Mouse (Mus musculus) heart, adult 11 months (tissue): ENCODE data around the gene Foxk2.
"Not testable (repeated sequence)": the region's sequence is repeated elsewhere in the genome, so short reads cannot be mapped to it uniquely, and the experiment has no call there.

ENCODE experiments used
- DNase-seq: peaks from one replicate; pipeline ENCODE4 v3.0.0; 2022

The Foxk2 gene

GRCm38 (mm10) chr11:121282911-121283310, 23.1 kb downstream of the Foxk2 start:
- no peak for DNase-seq

DNA sequence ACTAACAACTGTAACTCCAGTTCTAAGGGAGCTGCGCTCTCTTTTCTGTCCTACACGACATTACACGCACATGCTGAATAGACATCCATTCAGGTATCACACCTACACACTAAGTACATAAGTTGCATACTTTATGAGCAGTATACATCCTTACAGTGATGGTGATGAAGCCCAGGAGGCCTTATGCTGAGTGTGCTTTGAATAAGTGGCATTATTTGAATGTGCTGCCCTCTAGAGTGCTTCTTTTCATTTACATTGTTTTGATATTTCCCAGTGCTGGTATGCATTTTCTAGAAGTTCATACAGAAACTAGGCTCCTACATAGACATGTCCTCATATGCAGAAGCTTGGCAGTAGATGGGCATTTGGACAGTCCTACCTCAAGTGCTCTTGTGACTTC, 30.1 kb downstream of the Foxk2 start:
- no peak for DNase-seq

- DNase-seq: peak; percentile 64
These were observed 35.0 kb downstream of the Foxk2 start for GRCm38 (mm10) chr11:121294771-121295170.

DNA sequence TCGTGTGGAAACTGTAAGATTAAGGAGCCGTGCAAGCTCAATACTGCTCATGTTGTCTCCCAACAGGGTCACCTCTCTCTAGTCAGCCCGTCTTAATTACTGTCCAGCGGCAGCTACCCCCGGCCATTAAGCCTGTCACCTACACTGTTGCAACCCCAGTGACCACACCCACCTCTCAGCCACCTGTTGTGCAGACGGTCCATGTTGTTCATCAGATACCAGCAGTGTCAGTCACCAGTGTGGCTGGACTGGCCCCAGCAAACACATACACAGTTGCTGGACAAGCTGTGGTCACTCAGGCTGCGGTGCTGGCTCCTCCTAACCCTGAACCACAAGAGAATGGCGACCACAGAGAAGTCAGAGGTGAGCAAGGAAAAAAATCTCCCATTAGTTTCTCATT, 38.7 kb downstream of the Foxk2 start:
- DNase-seq: no peak

- DNase-seq: no peak
These were observed 40.5 kb downstream of the Foxk2 start for GRCm38 (mm10) chr11:121300265-121300664.

GRCm38 (mm10) chr11:121305371-121305770, 45.6 kb downstream of the Foxk2 start:
- no peak for DNase-seq

DNA sequence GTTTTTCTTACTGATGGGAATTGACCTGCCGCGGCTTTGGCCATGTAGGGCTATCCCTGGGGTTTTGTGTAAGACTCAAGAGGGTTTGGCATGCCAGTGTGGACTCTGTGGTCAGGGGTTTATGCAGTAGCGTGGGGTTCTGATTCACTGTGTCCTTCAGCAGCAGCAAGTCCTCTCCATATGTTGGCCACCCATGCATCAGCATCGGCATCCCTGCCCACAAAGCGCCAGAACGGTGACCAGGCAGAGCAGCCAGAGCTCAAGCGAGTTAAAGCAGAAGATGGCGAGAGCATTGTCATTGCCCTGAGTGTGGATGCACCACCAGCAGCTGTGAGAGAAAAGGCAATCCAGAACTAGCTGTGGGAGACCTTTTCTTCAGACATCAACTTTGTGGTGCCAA, 46.8 kb downstream of the Foxk2 start:
- peak; percentile 73 for DNase-seq

DNA sequence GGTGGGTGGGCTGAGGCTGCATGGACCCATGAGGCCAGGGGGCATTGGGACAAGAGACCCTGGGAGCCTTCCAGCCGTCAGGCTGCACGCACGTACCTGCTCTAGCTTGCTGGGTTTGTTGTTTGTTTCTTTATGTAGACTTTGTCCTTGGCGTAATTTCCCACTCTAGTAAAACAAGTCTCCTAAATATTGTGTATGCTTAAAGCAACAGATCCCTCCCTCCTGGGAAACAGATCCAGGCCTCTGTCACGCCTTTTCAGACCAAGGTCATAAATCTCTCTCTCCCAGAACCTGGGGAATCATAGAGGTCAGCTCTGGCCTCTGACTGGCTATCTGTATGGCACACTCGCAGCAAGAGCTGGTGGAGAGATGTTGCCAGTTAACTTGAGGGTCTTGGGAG, 47.9 kb downstream of the Foxk2 start:
- peak; percentile 72 for DNase-seq

GRCm38 (mm10) chr11:121326034-121326433, 66.2 kb downstream of the Foxk2 start:
- peak; percentile 14 for DNase-seq

- peak; percentile 64 for DNase-seq
These were observed 66.9 kb downstream of the Foxk2 start for GRCm38 (mm10) chr11:121326681-121327080.

DNA sequence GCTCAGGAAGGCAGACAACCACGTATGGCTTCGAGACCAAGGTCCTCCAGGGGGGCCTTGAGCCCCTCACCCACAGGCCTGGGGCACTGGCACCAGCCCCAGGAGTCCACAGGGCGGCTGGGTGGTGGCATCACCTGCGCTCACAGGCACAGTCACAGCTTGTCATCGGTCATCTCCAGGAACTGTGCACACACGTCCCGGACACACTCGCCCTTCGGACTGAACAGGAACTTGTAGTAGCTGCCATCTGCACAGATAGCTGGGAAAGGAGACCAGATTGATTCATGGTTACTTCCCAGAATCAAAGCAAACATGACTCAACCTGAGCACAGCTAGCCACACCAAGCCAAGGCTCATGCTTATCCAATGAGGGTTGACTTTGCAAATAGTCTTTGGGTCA, 68.4 kb downstream of the Foxk2 start:
- DNase-seq: peak; percentile 88

- peak; percentile 21 for DNase-seq
These were observed 68.8 kb downstream of the Foxk2 start for GRCm38 (mm10) chr11:121328619-121329018.

DNA sequence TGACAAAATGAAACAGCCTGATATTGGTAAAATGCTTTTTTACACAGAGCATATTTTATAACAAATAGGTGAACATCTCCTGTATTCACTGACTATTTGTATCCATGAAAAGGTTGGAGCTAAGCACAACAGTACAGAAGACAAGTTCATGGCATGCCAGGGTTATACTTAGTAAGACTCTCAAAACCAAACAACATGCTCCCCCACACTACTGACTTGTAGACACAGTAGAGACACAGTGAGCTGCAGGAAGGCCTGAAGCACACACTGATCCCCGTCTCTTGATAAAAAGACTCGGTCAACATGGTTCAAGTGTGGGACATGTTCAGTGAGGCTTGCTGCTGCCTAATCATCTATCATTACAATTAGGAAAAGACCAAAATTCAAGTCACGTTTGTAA, 71.9 kb downstream of the Foxk2 start:
- DNase-seq: peak; percentile 54

DNA sequence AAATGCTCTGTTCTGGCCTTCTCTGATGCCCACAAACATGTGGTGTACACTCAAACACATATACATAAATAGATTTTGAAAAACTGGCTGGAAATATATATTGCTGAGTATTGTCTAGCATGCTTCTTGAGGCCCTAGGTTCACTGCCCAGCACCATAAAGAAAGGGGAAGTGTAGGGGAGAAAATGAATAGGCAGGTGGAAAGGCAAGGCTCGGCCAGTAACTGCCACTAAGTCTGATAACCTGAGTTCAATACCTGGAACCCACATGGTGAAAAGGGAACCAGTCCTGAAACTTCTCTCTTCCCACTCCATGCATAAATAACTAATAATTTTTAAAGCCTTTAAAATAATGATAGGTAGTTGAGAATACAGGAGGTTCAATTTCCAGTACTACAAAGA, 79.9 kb downstream of the Foxk2 start:
- DNase-seq: peak; percentile 9

GRCm38 (mm10) chr11:121340287-121340686, 80.5 kb downstream of the Foxk2 start:
- DNase-seq: peak; percentile 27

DNA sequence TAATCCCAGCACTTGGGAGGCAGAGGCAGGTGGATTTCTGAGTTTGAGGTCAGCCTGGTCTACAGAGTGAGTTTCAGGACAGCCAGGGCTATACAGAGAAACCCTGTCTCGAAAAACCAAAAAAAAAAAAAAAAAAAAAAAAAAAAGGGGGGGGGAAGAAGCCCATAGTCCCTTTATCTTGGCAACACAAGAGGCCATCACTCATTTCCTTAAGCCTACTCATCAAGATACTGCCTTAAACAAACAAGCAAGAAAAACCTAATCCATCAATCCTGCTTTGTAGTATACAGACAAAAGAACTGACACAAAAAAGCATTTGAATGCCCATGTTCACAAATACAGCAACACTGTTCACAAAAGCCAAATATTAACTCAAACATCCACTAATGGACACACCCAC, 82.6 kb downstream of the Foxk2 start:
- not testable (repeated sequence) for DNase-seq

- peak; percentile 94 for DNase-seq
These were observed 87.2 kb downstream of the Foxk2 start for GRCm38 (mm10) chr11:121347036-121347435.

DNA sequence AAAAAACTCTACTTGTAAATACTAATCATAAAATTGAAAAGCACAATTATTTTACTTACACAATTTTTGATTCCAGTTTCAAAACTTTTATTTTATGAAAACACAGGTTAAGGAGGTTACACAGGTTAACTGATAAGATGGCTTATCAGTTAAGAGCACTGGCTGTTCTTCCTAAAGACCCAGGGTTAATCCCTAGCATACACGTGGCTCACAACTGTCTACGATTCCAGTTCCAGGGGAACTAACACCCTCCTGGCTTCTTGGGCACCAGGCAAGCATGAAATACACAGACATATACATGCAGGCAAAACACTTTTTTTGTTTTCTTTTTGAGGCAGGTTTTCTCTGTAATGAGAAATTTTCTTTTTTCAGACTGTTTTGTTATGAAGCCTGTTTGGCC, 88.4 kb downstream of the Foxk2 start:
- no peak for DNase-seq

DNA sequence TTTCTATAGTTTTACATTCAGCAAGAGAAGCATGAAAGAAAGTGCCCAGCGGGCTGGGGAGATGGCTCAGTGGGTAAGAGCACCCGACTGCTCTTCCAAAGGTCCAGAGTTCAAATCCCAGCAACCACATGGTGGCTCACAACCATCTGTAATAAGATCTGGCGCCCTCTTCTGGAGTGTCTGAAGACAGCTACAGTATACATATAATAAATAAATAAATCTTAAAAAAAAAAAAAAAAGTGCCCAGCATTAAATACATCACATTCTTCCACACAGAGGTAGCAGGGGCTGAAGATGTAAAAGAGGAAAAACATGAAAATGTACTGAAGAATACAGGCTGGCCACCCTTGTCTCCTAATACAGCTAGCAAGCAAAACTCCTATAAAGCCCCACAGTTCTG, 88.9 kb downstream of the Foxk2 start:
- not testable (repeated sequence) for DNase-seq

GRCm38 (mm10) chr11:121353326-121354090, 93.7 kb downstream of the Foxk2 start:
- DNase-seq: peak; percentile 87

DNA sequence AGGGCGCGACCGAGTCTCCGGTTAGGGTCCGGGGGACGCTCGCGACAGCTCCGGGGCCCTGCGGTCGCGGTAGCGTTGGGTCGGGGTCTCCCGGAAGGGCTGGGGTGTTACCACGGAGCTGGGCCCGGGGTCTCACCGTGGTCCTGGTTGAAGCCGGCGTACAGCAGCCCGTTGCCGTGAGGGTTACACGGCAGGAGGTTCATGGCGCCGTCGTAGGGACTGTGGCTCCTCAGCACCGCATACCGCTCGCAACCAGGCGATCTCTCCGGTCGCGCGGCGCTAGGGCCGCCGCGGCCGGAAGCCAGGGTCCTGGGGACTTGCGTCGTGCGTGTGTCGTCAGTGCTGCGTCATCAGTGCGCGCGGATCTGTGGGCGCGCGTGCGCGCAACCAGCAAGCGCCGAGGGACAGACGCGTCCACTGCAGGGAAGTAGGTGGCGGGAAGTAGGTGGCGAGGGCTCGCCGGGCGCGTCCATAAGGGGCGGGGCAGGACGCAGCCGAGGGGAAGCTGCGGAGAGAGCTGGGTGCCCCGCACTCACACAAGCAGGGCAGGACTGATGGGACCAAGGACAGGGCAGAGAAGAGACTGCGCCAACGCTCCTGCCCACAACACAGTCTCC, 94.4 kb downstream of the Foxk2 start, which contains the start of gene Wdr45b:
Wdr45b (minus strand) TSS at position 355 of the 617 bp plus-strand sequence.
- peak; percentile 100 for DNase-seq
